Mouse (Mus musculus): ENCODE results near the gene Rybp.

DNA sequence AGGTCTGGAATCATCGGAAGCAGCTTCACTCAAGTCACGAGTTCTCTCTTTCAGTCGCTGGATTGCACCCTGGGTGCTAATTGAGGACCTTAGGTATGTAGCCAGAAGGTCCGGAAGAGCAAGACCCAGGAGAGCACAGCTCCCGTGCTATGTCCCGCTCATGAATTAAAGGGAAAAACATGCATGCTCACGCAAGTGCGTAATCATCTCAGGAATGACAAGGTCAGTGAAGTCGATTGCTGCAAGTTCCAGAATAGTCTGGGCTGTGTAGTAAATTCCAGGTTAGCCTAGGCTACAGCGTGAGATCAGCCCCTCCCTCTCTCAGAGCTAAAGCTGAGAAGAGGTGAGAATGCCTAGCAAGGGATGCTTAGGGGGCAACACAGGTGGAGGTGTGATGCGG is 100.5 kb downstream of the Rybp start:
- TF ChIP-seq GATA1 (IDR thresholded peaks at IDR 0.05; ENCODE audit: low read length) (no peak), TAL1 (IDR thresholded peaks at IDR 0.05; ENCODE audit: low read length) (no peak)
